Mouse (Mus musculus) liver, adult 10 weeks (tissue): ENCODE data around the gene Wnt1. TPM values are rescaled to one million over a fixed set of nuclear protein-coding genes. Genes with fewer than 3 reads are reported as not detected.

Experiments used
- polyA plus RNA-seq: library from polyadenylated mRNA; stranded (reverse); fragments of 350-450 nt; fragmentation: Illumina TruSeq; extraction: RNeasy Lipid Tissue Mini Kit (QIAGEN cat#74804); gene quantifications from one replicate; pipeline ENCODE4 v1.2.3, GENCODE M21; 2014; ENCODE audit warnings: low read depth, low replicate concordance

Wnt1 gene
- polyA plus RNA-seq = not detected

DNA sequence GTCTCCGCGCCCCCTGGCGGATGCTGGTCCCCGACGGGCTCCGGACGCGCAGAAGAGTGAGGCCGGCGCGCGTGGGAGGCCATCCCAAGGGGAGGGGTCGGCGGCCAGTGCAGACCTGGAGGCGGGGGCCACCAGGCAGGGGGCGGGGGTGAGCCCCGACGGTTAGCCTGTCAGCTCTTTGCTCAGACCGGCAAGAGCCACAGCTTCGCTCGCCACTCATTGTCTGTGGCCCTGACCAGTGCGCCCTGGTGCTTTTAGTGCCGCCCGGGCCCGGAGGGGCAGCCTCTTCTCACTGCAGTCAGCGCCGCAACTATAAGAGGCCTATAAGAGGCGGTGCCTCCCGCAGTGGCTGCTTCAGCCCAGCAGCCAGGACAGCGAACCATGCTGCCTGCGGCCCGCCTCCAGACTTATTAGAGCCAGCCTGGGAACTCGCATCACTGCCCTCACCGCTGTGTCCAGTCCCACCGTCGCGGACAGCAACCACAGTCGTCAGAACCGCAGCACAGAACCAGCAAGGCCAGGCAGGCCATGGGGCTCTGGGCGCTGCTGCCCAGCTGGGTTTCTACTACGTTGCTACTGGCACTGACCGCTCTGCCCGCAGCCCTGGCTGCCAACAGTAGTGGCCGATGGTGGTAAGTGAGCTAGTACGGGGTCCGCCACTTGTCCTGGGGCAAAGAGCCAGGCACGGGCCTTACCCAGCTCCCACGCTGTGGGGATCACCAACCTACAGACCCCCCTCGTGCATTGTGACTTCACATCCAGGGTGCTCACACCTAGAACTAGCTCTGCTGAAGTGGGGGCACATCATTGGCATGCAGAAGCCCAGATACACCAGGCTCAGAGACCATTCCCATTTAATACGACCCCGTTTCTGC, at the start of gene Wnt1:
TSS of gene Wnt1 (plus strand) at position 197 of the 875 bp plus-strand sequence.

DNA sequence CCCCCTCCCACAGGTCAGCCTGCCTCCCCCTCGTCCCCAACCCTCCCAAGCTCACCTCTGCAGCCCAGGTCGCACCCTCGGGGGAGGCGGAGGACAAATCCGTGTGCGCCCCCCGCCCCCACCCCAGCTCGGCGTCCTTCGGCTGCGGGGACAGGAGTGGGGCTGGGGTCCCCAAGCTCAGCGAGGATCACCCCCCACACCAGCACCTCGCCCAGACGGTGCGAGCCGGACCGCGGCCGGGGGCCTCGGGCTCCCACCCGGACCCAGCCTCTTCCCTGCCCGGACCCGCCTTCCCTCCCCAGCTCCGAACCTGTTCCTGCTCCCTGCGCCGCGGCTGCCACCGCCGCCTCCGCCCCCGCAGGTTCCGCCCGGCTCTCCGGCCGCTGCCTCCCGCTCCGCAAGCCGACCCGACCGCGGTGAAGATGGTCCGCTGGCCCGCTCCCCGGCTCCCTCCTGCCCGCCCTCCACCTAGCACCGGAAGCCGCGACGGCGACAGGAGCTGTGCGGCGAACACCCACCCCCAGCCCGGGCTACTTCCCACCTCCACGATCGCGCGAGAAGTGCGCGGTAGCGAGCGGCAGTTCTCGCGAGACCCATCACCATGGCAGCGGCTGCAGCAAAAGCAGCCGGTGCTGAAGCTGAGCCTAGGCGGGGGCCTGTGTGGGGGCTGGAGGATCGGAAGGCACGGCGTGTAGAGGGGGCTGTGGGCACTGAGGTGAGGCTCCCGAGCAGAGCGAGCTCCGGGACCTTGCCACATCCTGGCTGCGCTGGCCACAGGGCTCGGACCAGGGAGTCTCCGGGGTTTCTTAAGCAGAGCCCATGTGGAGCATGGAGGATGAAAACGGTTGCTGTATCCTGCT, 26.8 kb upstream of the Wnt1 start, which contains the start of gene Arf3:
TSS of gene Arf3 (minus strand) at position 545 of the 860 bp plus-strand sequence.

DNA sequence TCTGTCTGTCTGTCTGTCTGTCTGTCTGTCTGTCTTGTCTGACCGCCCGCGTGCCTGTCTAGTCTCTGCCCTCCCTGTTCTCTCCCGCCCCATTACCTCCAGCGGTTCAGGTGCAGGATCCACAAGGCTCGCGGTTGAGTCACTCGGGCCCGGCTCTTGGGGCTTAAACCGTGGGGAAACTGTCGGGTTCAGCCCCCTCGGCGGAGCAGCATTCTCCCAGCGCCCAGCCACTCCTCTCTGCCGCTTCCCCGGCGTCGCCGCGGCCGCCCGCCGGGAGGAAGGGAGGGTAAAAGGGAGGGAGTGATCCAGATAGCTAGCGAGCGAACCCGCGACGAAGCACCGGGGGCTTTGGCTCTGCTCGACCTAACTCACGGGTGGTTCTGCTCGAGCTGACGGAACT, 11.9 kb upstream of the Wnt1 start, which contains the start of gene Wnt10b:
TSS of gene Wnt10b (minus strand) at position 389 of the 400 bp plus-strand sequence.

DNA sequence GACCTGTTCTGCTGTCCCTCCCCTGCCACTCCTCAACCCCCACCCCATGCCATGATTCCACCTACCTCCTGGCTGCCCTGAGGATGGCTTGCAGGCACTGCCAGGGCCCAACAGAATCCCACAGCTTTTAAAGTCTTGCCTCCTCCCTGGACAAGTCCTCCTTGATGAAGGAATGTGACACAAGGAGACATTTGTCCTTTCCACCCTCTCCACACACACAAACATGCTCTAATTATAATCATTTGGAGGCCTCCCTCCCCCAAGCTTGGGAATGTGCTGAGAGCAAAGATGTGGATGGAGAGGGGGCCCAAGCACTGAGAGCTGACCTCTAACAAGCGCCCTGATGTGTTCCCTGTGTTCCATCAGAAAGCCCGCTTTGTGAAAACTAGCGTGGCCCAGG, 19.7 kb downstream of the Wnt1 start, which contains the start of gene Ddn:
TSS of gene Ddn (minus strand) at position 101 of the 400 bp plus-strand sequence.

DNA sequence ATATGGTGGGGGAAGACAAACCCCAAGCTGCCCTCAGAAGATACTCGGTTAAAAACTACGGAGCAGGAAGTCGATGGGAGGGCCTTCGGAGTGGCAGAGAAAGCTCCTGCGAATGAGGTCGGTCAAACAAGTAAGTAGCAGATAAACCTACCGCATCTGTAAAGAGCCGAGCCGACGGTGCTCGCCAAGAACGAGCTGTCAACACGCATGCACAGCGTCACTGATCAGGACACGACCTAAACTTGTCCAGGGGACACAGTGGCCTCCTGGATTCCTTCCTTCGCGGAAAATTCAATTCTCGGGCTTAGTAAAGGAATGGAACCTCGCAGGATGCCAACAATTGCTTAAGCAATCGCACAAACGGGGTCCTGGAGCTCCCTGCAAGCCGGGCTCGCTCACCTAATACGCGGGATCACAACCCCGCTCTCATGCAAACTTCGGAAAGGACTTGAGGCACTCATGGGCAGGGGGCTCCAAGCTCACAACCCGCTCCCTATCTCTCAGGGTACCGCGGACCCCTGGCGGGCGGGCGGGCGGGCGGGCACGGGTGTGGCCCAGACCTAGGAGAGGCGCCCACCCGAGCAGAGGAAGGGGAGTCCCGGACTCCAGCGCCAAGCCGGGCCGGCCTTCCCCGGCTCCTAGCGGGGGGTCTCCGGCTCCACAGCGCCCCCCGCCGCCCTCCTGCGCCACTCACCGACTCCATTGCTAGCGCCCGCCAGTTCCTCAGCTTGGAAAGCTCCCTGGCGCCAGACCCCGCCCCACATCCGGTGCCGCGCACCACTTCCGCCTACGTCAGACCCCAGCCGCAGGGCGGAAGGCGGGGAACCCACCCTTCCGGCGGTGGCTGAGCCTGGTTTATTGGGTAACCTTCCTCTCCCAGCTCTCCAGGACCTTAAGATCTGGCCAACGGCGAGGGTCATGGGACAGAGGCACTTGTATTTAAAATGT, 41.4 kb downstream of the Wnt1 start, which contains the start of gene Prkag1:
TSS of gene Prkag1 (minus strand) at position 786 of the 948 bp plus-strand sequence.

Other genes with a start within 250 kb of the Wnt1 start
- gene Ccnt1, start 218.9 kb upstream of the Wnt1 start, polyA plus RNA-seq = 25.8 TPM
- not detected for gene 4930415O20Rik, start 218.9 kb upstream of the Wnt1 start, polyA plus RNA-seq
- gene Adcy6, start 179.8 kb upstream of the Wnt1 start, polyA plus RNA-seq = 2.4 TPM
- gene Cacnb3, start 159.0 kb upstream of the Wnt1 start, polyA plus RNA-seq = not detected
- gene Ddx23, start 127.0 kb upstream of the Wnt1 start, polyA plus RNA-seq = 2.8 TPM
- gene Rnd1, start 112.4 kb upstream of the Wnt1 start, polyA plus RNA-seq = 6.3 TPM
- gene Ccdc65, start 81.7 kb upstream of the Wnt1 start, polyA plus RNA-seq = not detected
- 1.7 TPM for gene Fkbp11, start 61.7 kb upstream of the Wnt1 start, polyA plus RNA-seq
- 14.6 TPM for gene Arf3, start 26.6 kb upstream of the Wnt1 start, polyA plus RNA-seq
- gene Wnt10b, start 11.7 kb upstream of the Wnt1 start, polyA plus RNA-seq = not detected
- not detected for gene Ddn, start 19.6 kb downstream of the Wnt1 start, polyA plus RNA-seq
- 28.5 TPM for gene Prkag1, start 41.7 kb downstream of the Wnt1 start, polyA plus RNA-seq
- gene Kmt2d, start 81.3 kb downstream of the Wnt1 start, polyA plus RNA-seq = 2.6 TPM
- not detected for gene Rhebl1, start 104.7 kb downstream of the Wnt1 start, polyA plus RNA-seq
- not detected for gene Dhh, start 108.7 kb downstream of the Wnt1 start, polyA plus RNA-seq
- gene Lmbr1l, start 128.4 kb downstream of the Wnt1 start, polyA plus RNA-seq = 3.3 TPM
- 10.7 TPM for gene Tuba1b, start 144.7 kb downstream of the Wnt1 start, polyA plus RNA-seq
- gene Gm49450, start 163.7 kb downstream of the Wnt1 start, polyA plus RNA-seq = not detected
- 2.5 TPM for gene Tuba1a, start 163.8 kb downstream of the Wnt1 start, polyA plus RNA-seq
- 23.2 TPM for gene Tuba1c, start 240.0 kb downstream of the Wnt1 start, polyA plus RNA-seq